Mouse (Mus musculus) E14TG2a.4 (cell line): Measurements from ENCODE around the gene Grm4.
A peak's percentile ranks its signal among the peaks of the same experiment; 100 is the strongest.

Source experiments
- H3K27me3 ChIP-seq: 2 replicates; pipeline ENCODE4 v1.6.1; 2014; ENCODE audit warnings: low read length, control low read depth; ENCODE audit not compliant: insufficient read depth
- H3K36me3 ChIP-seq: 2 replicates; pipeline ENCODE4 v1.6.1; 2014; ENCODE audit warnings: low read length, control low read depth; ENCODE audit not compliant: insufficient read depth
- H3K4me1 ChIP-seq: replicated peaks from 2 replicates; pipeline ENCODE4 v1.6.1; 2014; ENCODE audit warnings: low read depth, low read length, control low read depth
- H3K4me3 ChIP-seq: replicated peaks from 2 replicates; pipeline ENCODE4 v1.5.1; 2014; ENCODE audit warnings: mild to moderate bottlenecking, low read length
- H3K9me3 ChIP-seq: 2 replicates; pipeline ENCODE4 v1.6.1; 2014; ENCODE audit warnings: low read length, control low read depth
- CTCF ChIP-seq: conservative IDR thresholded peaks from 2 replicates; pipeline ENCODE4 v1.5.1; 2014; ENCODE audit warnings: low read length
- NANOG ChIP-seq: IDR thresholded peaks from 2 replicates; pipeline ENCODE4 v1.6.1; 2014; ENCODE audit warnings: borderline replicate concordance, low read length, mixed read lengths
- POU5F1 ChIP-seq: IDR thresholded peaks from 2 replicates; pipeline ENCODE4 v1.6.1; 2014; ENCODE audit warnings: low read length, borderline replicate concordance

The Grm4 gene

GRCm38 (mm10) chr17:27511865-27512618, 9.2 kb downstream of the Grm4 start:
- TF ChIP-seq CTCF (no peak), POU5F1 (no peak), NANOG (no peak)
- H3K4me3 ChIP-seq, result peak overlapping the region; percentile 74
- no peaks in the 10 kb centered on the region for H3K36me3 ChIP-seq

GRCm38 (mm10) chr17:27511125-27511735, 10.0 kb downstream of the Grm4 start:
- 0 out of 2 replicates have a peak, but pooled peaks cover 3% of the 10 kb centered on the region for H3K9me3 ChIP-seq
- H3K27me3 ChIP-seq, result peaks cover 95% of the 10 kb centered on the region
- H3K4me1 ChIP-seq, result peaks cover 19% of the 10 kb centered on the region
- H3K36me3 ChIP-seq, result no peaks in the 10 kb centered on the region
- H3K4me3 ChIP-seq, result peak overlapping the region; percentile 74
- TF ChIP-seq NANOG (no peak), CTCF (no peak), POU5F1 (no peak)

More at GRCm38 (mm10) chr17:27511865-27512618, 9.2 kb downstream of the Grm4 start:
- H3K4me1 ChIP-seq, result peaks cover 16% of the 10 kb centered on the region
- H3K9me3 ChIP-seq, result 0 out of 2 replicates have a peak, but pooled peaks cover 3% of the 10 kb centered on the region
- peaks cover 95% of the 10 kb centered on the region for H3K27me3 ChIP-seq

GRCm38 (mm10) chr17:27510258-27511124, 10.7 kb downstream of the Grm4 start:
- no peaks in the 10 kb centered on the region for H3K36me3 ChIP-seq
- no peak overlapping the region for H3K4me3 ChIP-seq
- peaks cover 26% of the 10 kb centered on the region for H3K4me1 ChIP-seq
- H3K27me3 ChIP-seq, result peaks cover 95% of the 10 kb centered on the region
- TF ChIP-seq CTCF (no peak), NANOG (no peak), POU5F1 (no peak)
- H3K9me3 ChIP-seq, result 0 out of 2 replicates have a peak, but pooled peaks cover 3% of the 10 kb centered on the region

- 0 out of 2 replicates have a peak, but pooled peaks cover 3% of the 10 kb centered on the region for H3K9me3 ChIP-seq
- no peak overlapping the region for H3K4me3 ChIP-seq
- TF ChIP-seq CTCF (no peak), NANOG (no peak), POU5F1 (no peak)
- H3K36me3 ChIP-seq, result no peaks in the 10 kb centered on the region
- H3K27me3 ChIP-seq, result peaks cover 95% of the 10 kb centered on the region
- peaks cover 37% of the 10 kb centered on the region for H3K4me1 ChIP-seq
Measured at GRCm38 (mm10) chr17:27509056-27509455, 12.1 kb downstream of the Grm4 start.

- H3K4me3 ChIP-seq, result no peak overlapping the region
Measured at GRCm38 (mm10) chr17:27508513-27508912, 12.7 kb downstream of the Grm4 start.

GRCm38 (mm10) chr17:27508002-27508401, 13.2 kb downstream of the Grm4 start:
- H3K36me3 ChIP-seq, result no peaks in the 10 kb centered on the region
- H3K27me3 ChIP-seq, result peaks cover 97% of the 10 kb centered on the region
- TF ChIP-seq POU5F1, result no peak
- no peak for TF ChIP-seq CTCF
- no peak for TF ChIP-seq NANOG
- H3K4me3 ChIP-seq, result no peak overlapping the region
- H3K9me3 ChIP-seq, result 0 out of 2 replicates have a peak, but pooled peaks cover 3% of the 10 kb centered on the region
- H3K4me1 ChIP-seq, result peaks cover 37% of the 10 kb centered on the region

More at GRCm38 (mm10) chr17:27508513-27508912, 12.7 kb downstream of the Grm4 start:
- Histone ChIP-seq H3K27me3 (peaks cover 95% of the 10 kb centered on the region), H3K36me3 (no peaks in the 10 kb centered on the region), H3K4me1 (peaks cover 35% of the 10 kb centered on the region), H3K9me3 (0 out of 2 replicates have a peak, but pooled peaks cover 3% of the 10 kb centered on the region)
- no peak for TF ChIP-seq NANOG

GRCm38 (mm10) chr17:27507591-27507945, 13.6 kb downstream of the Grm4 start:
- Histone ChIP-seq H3K4me3 (no peak overlapping the region), H3K9me3 (0 out of 2 replicates have a peak, but pooled peaks cover 3% of the 10 kb centered on the region), H3K27me3 (peaks cover 100% of the 10 kb centered on the region), H3K36me3 (no peaks in the 10 kb centered on the region), H3K4me1 (peaks cover 41% of the 10 kb centered on the region)
- no peak for TF ChIP-seq CTCF
- no peak for TF ChIP-seq POU5F1
- no peak for TF ChIP-seq NANOG
